Mouse (Mus musculus): ENCODE measurements around the gene Bmf.

GRCm38 (mm10) chr2:118549507-118550473 lies at the start of gene Bmf:
- TF ChIP-seq SRF (IDR thresholded peaks at IDR 0.05; ENCODE audit: control insufficient read depth, insufficient read length, low read depth) (no peak), USF1 (IDR thresholded peaks at IDR 0.05; ENCODE audit: low read depth) (peak; percentile 2), POLR2A (IDR thresholded peaks at IDR 0.05; ENCODE audit: insufficient read length, low read depth) (peak; percentile 77), MAX (IDR thresholded peaks at IDR 0.05; ENCODE audit: low read depth) (no peak), E2F4 (IDR thresholded peaks at IDR 0.05; ENCODE audit: insufficient read depth) (no peak), TCF12 (IDR thresholded peaks at IDR 0.05; ENCODE audit: insufficient read depth, poor library complexity, severe bottlenecking) (no peak), POLR2AphosphoS2 (IDR thresholded peaks at IDR 0.05; ENCODE audit: insufficient read length, low read depth) (peak; percentile 31)
